ENCODE assay signal across 9 mouse cellular contexts in genomic region chr12:13083337-13084054, GRCm38 (mm10).
A peak's percentile ranks its signal among the peaks of the same experiment; 100 is the strongest.
DNase-seq lines count a peak whose midpoint lies in the region; ATAC-seq lines count a peak whose summit lies in the region.
"Had no signal": no experiment of that assay in that cellular context is flagged by ENCODE, and none has a peak within 500 bp of the region (broad histone marks: within the 10 kb centered on the region; RNA-seq: fewer than 3 reads in every experiment).

No protein-coding gene starts in this region.

- H3K9me3 ChIP-seq in forebrain, embryonic 16.5 days (ENCODE audit: control insufficient read depth, low read length) = no peaks in the 10 kb centered on the region
- H3K9me3 ChIP-seq in neural tube, embryonic 14.5 days (ENCODE audit: control insufficient read depth, low read length) = no peaks in the 10 kb centered on the region

- no peaks in the 10 kb centered on the region for H3K4me1 ChIP-seq in forebrain, embryonic 16.5 days (replicated peaks; ENCODE audit: control insufficient read depth, insufficient read depth, low read length)
- H3K4me1 ChIP-seq in neural tube, embryonic 14.5 days (ENCODE audit: control insufficient read depth, insufficient read depth, low read length) = no peaks in the 10 kb centered on the region

- H3K27me3 ChIP-seq in forebrain, embryonic 16.5 days (replicated peaks; ENCODE audit: control insufficient read depth, insufficient read depth, low read length) = no peaks in the 10 kb centered on the region
- H3K27me3 ChIP-seq in neural tube, embryonic 14.5 days (ENCODE audit: control insufficient read depth, insufficient read depth, low read length) = no peaks in the 10 kb centered on the region

- ATAC-seq in forebrain, embryonic 16.5 days = peak; percentile 76
- ATAC-seq in neural tube, embryonic 14.5 days (ENCODE audit: low read depth) = peak; percentile 93

- no peak overlapping the region for H3K27ac ChIP-seq in forebrain, embryonic 16.5 days (ENCODE audit: low read length)
- no peak overlapping the region for H3K27ac ChIP-seq in neural tube, embryonic 14.5 days (ENCODE audit: low read depth, low read length)

- WGBS in forebrain, embryonic 16.5 days = 23% methylated on average over 8 of the region's 8 CpGs
- WGBS in neural tube, embryonic 14.5 days = 42% methylated on average over 8 of the region's 8 CpGs

- H3K4me3 ChIP-seq in forebrain, embryonic 16.5 days (replicated peaks; ENCODE audit: low read length) = no peak overlapping the region
- H3K4me3 ChIP-seq in neural tube, embryonic 14.5 days (ENCODE audit: low read depth, low read length) = no peak overlapping the region
- H3K4me3 ChIP-seq: myocyte had no signal

- no peak overlapping the region for H3K4me2 ChIP-seq in forebrain, embryonic 16.5 days (ENCODE audit: low read length)
- H3K4me2 ChIP-seq in neural tube, embryonic 14.5 days (ENCODE audit: low read depth, low read length) = no peak overlapping the region

- H3K36me3 ChIP-seq in forebrain, embryonic 16.5 days (ENCODE audit: control insufficient read depth, insufficient read depth) = no peaks in the 10 kb centered on the region
- no peaks in the 10 kb centered on the region for H3K36me3 ChIP-seq in neural tube, embryonic 14.5 days (ENCODE audit: control insufficient read depth, insufficient read depth, low read length)

- no peak overlapping the region for H3K9ac ChIP-seq in forebrain, embryonic 16.5 days (replicated peaks; ENCODE audit: low read depth, low read length)
- H3K9ac ChIP-seq in neural tube, embryonic 14.5 days (replicated peaks; ENCODE audit: low read depth, low read length) = no peak overlapping the region

- peak; percentile 58 to 67 for DNase-seq in layer of hippocampus, postnatal 10 days (ENCODE audit: low spot score in 2 of 2)
- DNase-seq in layer of hippocampus, adult 11-12 months (ENCODE audit: low spot score) = no peak
- DNase-seq in kidney, adult 18-20 months = peak; percentile 40
- DNase-seq in spleen, adult 12 weeks (ENCODE audit: low spot score) = no peak
- no peak for DNase-seq in gastrocnemius, adult 18-20 months (ENCODE audit: low spot score)
- no peak for DNase-seq in spleen, postnatal 10 days (ENCODE audit: low spot score in 2 of 2)

Comparison
In these comparisons a context has a peak if more than half of its experiments do, and no peak if none do; other contexts are left out.
1. DNase-seq: peak in layer of hippocampus, postnatal 10 days (2 of 2) and kidney, adult 18-20 months (single experiment); none in layer of hippocampus, adult 11-12 months (single experiment), spleen, adult 12 weeks (single experiment), gastrocnemius, adult 18-20 months (single experiment) and spleen, postnatal 10 days (0 of 2).